Mouse (Mus musculus): Measurements from ENCODE around the gene Herc2.
"Not testable (repeated sequence)": the region's sequence is repeated elsewhere in the genome, so short reads cannot be mapped to it uniquely, and the experiment has no call there.

Gene Herc2

DNA sequence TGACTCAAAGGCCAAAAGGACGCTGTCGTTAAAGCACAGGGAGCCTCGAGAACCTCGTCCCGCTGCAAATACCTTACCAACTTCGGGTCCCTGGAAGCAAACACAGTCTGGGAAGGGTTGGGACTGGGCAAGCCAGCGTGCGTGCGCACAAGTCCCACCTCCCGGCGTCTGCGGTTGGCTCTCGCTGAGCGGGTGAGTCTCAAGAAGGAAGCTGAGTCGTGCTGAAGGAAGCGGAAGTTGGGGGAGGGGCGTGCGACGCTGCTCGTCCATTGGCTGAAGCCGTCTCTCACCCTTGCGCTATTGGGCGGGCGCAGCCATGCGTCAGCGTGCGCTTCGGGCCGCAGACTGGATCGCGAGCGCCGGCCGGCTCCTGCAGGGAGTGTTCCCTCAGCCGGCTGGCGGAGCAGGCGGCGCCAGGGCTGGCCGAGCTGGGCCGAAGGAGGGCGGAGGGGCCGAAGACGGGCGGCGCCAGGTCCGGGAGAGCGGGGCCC lies at the start of gene Herc2:
Herc2 (plus strand) TSS at position 366 of the 491 bp plus-strand sequence.
- DNase-seq (ENCODE audit: low spot score in 2 of 2) = peak; percentile 93 to 99

DNA sequence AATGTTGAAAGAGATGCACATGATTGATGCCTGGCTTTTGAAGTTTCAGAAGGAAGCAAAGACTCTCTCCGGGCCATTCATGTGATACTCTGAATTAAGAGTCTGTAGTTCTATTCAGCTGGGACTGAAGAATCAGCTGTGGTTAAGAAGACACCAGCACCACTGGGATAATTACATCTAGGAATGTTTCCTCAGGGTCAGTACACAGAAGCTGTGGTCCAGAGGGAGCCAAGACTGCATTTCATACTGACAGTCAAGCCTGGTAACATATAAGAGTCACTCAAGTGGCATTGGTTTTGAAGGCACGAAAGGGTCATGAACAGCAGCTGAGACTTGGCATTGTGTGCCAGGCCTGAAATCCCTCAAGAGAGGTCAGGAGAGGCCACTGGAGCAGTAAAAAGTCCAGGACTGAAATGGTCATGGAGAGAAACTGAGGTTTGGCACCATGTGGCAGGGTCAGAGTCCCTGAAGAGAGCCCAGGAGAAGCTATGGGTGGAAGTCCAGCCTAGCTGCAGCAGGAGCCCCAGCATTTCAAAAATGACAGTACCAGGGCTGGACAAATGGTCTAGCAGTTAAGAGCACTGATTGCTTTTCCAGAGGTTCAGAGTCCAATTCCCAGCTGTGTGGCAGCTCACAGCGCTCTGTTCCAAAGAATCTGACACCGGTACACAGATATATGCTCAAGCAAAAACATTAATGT lies 39.5 kb upstream of the Herc2 start:
- DNase-seq (ENCODE audit: low spot score in 2 of 2) = no peak

DNA sequence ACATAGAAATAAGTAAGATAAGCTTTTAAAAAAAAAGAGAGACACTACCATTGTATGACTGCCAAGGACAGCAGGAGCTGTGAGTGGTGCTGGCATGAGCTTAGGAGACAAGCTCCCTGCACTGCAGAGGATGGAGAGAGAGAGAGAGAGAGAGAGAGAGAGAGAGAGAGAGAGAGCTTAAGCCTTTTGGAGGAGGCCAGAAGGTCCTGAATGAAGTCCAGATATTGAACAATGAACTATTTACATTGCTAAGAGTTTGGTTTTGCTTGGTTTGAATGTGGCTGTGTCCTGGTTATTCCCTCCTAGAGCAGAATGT lies 39.0 kb upstream of the Herc2 start:
- no peak for DNase-seq (ENCODE audit: low spot score in 2 of 2)

DNA sequence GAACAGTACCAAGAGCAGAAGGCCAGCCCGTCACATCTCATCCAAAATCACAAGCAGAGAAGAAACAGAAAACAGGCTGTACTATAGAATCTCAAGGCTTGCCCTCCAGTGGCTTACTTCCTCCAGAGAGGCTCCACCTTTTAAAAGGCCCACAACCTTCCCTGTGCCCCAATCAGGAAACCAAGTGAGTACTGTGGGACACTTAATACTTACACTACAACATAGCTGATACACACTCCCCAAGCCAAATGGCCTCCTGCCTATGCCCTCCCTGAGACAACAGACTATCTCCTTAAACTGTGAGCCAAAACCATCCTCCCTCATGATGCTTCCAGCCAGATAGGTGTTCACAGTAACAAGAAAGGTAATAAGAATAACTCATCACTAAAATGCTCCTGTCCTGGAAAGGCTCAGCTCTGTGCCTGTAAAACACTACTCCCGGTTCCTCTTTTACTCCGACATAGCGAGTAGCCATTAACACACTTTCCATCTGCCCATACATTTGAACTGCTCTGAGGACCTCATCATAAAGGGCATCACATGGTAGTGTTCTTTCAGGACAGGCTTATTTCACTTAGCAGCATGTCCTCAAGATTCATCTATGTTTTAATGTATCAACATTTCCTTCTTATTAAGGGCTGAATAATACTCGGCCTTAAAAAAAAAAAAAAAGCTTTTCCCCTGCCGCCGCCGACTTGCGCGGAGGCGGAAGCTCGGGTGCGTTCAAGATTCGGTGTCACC lies 36.6 kb upstream of the Herc2 start:
- DNase-seq (ENCODE audit: low spot score in 2 of 2) = peak in 1 of 2 experiments; percentile 38

DNA sequence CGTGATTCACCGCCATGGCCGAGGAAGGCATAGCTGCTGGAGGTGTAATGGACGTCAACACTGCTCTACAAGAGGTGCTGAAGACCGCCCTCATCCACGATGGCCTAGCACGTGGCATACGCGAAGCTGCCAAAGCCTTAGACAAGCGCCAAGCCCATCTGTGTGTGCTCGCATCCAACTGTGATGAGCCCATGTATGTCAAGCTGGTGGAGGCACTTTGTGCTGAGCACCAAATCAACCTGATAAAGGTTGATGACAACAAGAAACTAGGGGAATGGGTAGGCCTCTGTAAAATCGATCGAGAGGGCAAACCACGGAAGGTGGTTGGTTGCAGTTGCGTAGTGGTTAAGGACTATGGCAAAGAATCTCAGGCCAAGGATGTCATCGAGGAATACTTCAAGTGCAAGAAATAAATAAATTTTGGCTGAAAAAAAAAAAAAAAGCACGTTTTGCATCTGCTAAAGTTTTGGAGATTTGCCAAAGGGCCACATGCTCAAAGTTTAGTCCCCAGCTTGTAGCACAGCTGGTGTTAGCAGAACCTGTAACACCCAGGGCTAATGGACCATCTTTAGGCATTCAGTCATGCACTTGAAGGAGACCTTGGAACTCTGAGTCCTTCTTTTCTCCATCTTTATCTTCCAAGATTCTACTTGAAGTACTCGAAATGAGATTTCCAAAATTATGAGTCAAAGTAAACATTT lies 35.8 kb upstream of the Herc2 start:
- DNase-seq (ENCODE audit: low spot score in 2 of 2) = not testable (repeated sequence)

DNA sequence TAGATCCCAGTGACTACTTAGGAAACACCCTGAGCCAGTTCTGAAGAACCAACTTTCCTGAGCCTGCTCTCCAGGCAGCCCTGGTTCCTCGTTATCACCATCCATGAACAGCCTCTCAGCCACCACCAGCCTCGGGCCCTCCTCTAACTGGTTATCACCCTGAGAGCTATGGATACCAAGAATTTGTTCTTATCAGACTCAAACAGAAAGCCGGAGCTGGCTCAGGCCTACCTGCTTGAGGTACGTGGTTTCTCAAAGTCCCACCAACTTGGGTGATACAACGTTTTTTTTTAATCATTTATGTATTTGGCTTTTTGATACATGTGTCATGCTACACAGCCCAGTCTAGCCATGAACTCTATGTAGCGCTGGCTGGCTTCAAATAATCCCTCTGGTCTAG lies 34.8 kb upstream of the Herc2 start:
- DNase-seq (ENCODE audit: low spot score in 2 of 2) = peak; percentile 53 to 62

DNA sequence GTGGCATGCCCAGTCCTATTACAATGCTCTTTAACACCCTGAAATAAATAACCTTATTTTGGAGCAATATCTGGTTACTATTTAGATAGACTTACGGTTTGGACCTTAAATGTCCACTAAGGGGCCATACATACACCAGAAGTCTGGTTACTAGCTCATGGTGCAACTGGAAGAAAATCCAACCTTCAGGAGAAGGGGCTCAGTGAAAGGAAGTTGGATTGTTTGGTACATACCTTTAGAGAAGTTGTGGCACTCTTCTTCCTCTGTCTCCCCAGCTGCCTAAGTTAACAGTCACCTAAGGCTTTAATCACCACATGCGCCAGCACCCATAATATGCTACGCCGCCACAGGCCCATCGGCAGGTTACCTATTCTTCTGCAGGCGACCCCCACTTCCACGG lies 34.2 kb upstream of the Herc2 start:
- DNase-seq (ENCODE audit: low spot score in 2 of 2) = peak; percentile 25 to 45

DNA sequence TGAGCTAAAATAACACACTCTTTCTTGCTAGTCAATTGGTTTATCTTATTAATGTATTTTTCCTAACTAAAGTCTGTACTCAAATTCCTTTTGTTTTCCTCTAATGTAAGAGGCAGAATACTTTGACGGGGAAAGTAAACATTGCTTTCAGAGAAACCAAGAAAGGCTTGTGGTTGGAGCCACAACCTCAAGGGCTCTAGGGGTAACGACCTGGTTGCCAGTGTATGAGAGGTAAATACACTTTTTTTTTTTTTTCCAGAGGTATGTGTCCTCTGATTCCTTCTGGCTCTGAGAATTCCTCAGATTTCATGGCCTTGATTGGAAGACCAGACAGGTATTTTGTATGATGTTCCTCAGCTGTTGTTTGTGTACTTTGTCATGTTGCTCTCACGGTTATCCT lies 32.2 kb upstream of the Herc2 start:
- DNase-seq (ENCODE audit: low spot score in 2 of 2) = no peak

DNA sequence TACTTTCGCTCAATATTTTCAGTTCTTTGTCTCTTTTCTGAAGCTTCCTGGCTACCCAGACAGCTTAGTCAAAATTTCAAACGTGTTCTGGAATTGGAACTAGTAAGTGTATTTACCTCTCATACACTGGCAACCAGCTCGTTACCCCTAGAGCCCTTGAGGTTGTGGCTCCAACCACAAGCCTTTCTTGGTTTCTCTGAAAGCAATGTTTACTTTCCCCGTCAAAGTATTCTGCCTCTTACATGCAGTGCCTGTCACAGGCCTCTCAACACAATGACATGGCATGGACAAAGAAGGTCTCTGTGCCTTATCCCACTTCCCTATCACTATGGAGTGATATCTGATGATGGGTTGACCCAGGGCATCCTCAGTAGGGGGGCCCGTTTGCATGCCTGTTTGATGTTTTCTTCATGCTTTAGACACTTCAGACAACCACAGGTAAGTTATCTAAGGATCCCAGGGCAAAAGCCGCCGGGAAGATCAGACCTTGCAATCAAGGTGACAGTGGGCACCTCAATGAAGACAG lies 31.5 kb upstream of the Herc2 start:
- no peak for DNase-seq (ENCODE audit: low spot score in 2 of 2)

DNA sequence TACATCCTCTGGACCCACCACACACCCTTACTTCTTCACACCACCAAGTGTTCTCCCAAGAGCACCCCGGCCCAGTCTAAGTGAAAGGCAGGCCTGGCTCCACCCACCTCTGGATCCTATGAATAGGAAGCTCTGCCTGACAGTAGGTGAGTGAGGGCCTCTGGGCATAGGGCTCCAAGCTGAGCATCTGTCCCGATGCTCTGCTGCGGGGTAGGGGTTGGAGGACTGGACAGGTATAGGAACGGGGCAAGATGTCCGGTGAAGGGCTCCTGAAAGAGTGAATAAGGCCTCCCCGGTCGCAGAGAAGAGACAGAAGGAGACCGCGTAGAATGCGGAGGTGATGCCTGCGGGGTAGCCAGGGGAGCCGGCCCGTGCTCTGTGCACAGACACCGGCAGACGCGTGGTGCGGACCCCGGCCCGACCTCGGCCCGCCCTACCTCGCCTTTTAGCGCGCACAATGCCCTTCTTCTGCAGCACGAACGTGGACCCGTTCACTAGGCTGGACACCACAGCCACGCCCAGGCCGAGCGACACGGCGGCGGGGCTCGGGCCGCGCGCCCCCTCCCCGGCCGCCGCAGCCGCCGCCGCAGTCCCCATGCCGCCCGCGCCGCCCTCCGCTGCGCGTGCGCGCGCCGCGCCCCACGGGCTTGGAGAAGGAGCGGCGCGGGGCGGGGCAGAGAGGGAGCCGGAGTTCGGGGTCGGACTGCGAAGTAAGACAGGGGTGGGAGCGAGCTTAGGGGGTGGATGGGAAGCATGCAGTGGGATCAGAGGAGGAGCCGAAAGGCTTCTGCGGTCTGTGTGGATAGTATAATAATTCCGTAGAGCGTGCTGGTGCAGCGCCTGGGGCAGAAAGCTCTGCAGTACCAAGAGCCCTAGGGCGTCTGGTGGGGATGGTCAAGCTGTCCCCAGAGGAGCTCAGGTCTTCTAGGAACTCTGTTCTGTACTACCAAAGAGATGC lies 30.7 kb upstream of the Herc2 start:
- peak; percentile 76 to 88 for DNase-seq (ENCODE audit: low spot score in 2 of 2)

DNA sequence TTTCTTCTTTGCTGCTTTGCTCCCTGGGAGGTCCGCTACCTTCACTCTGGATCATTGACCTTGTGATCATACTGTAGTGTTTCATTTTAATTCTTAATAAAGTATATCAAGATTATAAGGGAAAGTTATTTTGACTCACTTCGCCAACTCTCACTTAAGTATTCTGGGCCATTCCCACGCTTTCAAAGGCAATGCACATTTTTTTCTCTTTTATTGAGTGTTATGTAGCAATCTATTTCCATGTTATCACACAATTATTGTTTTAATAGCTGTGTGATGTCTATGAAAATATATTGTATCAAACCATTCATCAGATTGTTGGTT lies 30.1 kb upstream of the Herc2 start, which contains the start of gene Nipa1:
Nipa1 (minus strand) TSS at position 25 of the 324 bp plus-strand sequence.
- DNase-seq (ENCODE audit: low spot score in 2 of 2) = no peak

DNA sequence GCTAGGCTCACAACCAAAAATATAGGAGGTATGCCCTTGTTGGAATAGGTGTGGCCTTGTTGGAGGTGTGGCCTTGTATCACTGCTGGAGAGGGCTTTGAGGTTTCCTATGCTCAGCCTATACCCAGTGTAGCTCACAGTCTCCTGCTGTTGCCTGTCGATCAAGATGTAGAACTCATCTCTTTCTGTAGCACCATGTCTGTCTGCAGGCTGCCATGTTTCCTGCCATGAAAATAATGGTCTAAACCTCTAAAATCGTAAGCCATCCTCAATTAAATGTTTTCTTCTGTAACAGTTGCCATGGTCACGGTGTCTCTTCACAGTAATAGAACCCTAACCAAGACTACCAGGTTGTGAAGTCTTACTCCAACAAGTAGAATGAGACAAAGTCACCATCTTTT lies 26.4 kb upstream of the Herc2 start:
- DNase-seq (ENCODE audit: low spot score in 2 of 2) = no peak

DNA sequence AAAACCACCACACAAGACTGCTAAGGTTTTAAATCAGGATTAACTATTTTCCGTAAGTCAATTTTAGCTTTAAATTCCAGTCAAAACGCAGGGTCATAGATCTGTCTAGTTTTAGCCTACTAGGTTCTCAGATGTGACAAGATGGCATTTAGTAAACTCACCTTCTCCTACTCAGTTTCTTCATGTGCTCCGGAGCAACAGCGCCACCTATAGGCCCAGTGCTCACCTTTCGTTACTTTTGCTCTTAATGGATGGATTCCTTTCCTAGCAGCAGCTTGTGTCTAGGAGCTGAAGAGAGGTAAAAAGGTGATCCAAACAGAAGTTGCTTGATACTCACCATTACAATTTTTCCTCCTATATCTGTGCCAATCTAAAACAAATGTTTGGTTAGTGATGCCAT lies 7.6 kb upstream of the Herc2 start:
- DNase-seq (ENCODE audit: low spot score in 2 of 2) = peak; percentile 84 to 94

DNA sequence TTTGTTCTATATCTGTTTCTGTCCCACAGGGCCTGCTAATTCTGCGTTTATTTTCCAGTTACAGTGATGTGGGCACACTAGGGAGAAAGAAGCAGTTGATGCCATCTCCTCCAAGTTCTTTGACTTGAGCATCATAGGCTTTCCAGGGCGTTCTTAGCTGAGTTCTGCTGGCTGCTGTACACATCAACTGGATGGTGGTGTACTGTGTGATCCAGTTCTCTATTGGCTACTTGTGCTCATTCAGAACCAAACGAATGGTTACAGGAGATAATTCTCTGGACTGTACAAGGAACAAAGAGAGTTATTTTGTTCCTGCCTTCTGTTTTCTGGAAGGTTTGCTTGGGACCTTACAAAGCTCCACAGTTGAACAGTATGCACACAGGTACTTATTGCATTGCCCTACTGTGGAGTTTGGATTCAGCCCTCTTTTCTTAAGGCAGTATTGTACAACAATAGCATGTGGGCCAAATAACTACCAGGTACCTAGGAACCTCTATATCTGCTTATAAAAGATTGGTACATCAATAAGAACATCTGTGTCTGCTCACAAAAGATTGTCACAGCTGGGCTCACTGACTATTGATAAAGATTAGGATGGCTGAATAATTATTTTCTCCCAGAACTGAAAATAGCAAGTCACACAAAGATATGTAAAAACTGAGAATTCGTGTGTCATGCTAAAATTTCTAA lies 6.3 kb upstream of the Herc2 start:
- DNase-seq (ENCODE audit: low spot score in 2 of 2) = no peak

DNA sequence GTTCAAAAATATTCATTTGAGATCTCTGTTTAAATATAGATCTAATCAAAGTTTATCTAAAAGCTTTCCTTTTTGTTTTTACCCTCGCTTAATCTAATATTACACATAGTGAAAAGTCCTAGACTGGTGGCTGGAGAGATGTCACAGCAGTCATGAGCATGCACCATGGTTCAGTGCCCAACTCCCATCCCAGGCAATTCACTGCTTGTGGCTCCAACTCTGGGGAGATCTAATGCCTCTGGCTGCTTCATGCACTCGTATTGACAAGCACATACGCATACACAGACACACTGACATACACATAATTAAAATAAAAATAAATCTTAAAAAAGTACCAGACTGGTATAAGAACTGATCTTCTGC lies 5.7 kb upstream of the Herc2 start:
- no peak for DNase-seq (ENCODE audit: low spot score in 2 of 2)

DNA sequence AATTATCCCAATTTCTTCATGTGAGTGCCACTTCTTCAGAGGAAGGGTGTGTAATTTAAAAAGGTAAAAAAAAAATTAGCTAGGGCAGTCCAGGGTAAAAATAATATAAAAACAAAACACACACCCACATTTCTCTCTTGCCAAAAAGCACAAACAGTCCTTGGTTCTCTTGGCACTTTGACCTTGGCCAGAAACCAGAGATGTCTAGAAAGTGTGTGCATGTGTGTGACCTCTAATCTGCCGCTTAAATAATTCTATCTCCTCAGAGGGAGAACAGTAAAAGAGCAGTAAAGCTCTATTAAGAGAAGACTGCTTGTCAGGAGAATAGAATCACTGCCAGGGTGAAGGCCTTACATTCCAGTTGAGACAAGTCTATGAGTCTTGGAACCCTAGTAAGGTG lies 2.8 kb upstream of the Herc2 start:
- DNase-seq (ENCODE audit: low spot score in 2 of 2) = no peak

DNA sequence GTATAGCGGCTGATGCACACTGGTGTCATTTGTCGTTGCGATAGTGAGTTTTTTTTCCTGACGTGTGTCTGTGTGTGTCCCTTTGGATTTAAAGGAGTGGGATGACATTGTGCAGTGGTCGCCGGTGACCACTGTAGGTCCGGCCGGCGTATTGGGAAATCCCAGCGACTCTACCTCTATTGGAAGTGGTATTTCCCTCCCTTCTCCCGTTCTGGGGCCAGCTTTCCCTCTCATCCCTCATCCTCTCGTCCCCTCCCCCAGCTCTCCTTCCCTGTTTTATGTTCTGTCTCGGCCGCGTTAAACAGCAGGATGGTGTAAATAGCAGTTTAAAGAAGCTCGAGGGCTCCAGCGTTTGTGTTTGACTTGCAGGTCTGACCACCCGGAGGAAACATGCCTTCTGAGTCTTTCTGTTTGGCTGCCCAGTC lies 503 bp downstream of the Herc2 start:
- DNase-seq (ENCODE audit: low spot score in 2 of 2) = peak; percentile 38 to 50

DNA sequence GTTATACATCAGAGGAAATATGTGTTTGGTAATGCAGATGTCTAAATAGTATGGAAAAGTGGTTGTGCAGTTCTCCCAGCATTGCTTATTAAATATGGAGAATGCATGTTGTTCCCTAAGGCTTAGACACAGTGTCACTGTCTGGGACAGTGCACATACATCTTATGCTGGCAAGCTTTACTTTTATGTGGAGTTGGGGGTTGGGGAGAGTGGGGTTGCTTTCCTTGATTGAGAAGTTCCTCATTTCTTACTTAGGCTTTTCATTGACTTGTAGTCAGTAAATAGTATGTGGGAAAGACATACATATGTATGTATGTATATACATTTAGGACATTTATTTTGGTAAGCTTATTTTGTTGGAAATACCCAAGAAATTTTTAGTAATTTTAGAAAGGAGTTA lies 3.0 kb downstream of the Herc2 start:
- no peak for DNase-seq (ENCODE audit: low spot score in 2 of 2)

DNA sequence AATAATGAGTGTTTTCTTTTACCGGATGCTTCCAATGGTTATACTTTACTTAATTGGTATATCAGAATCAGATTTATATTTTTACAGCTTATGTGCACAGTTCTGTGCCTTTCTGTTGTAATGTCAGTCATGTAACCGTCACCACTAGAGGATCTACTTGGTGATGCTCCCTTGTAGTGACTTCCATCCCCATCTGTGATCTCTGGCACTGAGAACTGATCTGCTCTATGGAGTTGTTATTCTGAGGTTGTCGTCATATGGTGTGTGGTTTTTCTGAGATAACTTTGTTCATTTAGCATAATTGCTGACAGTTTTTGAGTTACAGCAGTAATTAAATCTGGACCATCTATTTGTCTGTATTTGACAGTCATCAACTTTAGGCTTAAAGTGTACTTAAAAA lies 5.3 kb downstream of the Herc2 start:
- no peak for DNase-seq (ENCODE audit: low spot score in 2 of 2)

DNA sequence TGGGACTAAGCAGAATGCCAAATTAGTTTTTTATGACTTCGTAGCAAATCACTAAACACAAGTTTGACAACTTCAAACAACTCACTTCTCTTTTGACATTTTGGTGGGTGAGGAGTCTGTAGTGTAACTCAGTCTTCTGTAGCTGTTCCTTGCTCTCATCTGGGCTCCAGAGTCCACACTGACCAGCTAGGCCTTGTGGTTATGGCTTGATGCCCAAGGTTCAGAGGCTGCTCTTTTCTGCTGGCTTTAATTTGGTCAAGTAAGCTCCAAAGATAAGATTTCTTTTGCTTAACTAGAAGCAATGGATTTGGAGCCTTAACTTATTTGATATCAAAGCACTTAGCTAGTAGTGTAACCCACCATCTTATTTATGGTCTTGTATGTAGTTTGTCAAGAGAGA lies 14.9 kb downstream of the Herc2 start:
- DNase-seq (ENCODE audit: low spot score in 2 of 2) = no peak

DNA sequence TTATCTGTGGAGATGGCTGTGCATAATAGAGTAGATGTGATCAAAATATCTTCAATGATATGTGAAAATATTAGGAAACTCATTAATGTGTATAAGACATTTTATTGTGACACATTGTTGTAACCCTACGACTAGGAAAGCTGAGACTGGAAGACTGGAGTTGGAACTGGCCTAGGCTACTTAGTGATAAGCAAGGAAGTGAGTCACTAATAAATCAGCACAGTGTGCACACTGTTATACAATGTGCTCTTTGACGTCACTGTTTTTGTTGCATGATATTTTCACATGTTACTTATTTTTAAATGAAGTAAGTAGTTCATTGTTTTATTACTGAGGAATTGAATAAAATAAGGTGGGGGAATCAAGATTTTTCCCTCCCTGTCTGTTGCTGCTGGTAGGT lies 16.1 kb downstream of the Herc2 start:
- no peak for DNase-seq (ENCODE audit: low spot score in 2 of 2)

All from spleen, postnatal 10 days (tissue).